Mouse (Mus musculus): ENCODE results near the gene Clspn.

The Clspn gene

DNA sequence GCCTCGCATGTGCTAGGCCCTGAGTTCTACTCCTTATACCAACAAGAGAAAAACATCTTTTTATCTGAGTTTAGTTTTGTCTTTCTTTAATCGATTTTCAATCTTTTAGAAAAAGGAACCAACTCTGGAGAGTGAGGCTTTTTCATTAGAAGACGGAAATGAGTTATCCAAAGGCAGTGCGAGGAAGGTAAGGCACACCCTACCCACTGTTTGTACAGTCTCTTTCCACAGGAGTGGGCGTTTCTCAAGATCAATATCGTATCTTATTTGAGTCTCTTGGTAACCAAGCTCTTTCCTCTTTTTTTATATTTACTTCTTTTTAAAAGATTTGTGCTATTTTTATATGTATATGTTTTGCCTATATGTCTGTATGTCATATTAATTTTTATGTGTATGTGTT lies 7.1 kb downstream of the Clspn start:
- DNase-seq (ENCODE audit: low spot score) = no peak

DNA sequence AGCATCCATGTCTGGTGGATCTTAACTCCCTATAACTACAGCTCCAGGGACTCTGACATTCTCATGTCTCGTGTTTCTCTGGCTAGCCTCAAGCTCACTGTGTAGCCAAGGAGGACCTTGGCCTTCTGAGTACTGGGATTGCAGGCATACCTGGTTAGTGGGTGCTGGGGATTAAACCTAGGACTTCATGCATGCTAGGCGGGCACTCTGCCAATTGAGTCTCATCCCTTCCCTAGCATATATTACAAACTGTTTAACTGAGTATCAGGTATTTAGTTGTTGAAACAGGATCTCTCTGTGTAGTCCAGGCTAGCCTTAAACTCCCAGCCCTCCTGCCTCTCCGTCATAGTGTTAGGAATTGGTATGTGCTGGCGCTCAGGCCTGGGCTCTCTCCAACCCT lies 10.5 kb downstream of the Clspn start:
- no peak for DNase-seq (ENCODE audit: low spot score)

DNA sequence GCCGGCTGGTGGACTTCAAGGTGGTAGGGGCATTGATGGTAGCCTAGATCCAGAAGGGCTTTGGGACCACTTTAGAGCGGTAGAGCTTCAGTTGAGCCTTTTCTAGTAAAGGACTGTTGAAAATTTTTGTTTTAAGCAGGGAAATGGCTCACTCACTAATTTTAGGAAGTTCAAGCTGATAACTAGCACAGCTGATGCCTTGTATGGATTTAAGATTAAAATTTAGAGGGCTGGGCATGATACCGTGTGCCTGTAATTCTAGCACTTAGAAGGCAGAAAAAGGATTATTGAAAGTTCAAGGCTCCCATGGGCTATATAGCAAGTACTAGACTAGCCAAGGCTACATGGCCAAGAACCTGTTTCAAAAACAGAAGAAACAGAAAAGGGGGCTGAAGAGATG lies 13.0 kb downstream of the Clspn start:
- DNase-seq (ENCODE audit: low spot score) = no peak

DNA sequence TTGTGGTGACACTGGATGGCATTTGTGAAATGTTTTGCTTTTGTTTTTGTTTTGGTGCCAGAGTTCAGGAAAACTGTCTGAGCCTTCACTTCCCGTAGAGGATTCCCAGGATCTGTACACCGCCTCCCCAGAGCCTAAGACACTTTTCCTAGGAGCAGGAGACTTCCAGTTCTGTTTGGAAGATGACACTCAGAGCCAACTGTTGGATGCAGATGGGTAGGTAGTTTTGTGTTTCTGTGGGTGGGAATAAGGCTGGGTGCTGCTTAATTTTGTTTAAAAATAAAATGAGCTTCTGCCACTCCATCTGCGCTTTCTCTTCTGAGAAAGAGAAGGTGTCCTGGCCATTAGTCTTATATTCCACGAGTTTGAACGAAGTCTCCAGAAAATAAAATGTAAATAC lies 19.5 kb downstream of the Clspn start:
- no peak for DNase-seq (ENCODE audit: low spot score)

DNA sequence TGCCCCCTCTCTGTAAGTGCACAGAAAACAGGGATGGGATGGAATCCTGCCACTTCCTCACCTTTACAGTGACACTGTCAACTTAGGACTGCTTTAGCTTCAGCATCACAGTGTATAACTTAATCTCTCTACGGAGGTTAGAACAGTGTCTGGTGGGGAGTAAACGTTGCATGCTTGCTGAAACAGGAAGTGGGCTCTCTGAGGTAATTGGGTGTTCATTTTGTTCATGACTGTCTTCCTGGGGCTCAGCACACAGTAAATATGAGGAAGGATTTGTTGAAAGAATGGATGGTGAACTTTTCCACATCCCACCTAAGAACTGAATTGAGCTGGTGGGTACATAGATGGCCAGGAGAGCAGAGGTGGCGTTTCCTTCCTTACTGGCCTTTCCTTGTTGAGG lies 21.2 kb downstream of the Clspn start:
- DNase-seq (ENCODE audit: low spot score) = no peak

DNA sequence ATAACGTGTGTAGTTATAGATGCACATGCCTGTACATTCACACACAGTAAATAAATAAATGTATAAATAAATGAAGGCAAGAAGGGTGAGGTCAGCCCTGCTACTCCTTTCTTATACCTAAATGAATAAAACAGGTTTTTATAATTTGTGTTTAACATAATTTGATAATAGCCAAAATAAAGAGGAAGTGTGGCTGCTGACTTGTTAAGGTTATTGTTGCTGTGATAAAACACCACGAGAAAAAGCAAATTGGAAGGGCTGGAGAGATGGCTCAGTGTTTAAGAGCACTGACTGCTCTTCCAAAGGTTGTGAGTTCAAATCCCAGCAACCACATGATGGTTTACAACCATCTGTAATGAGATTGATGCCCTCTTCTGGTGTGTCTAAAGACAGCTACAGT lies 22.3 kb downstream of the Clspn start:
- no peak for DNase-seq (ENCODE audit: low spot score)

DNA sequence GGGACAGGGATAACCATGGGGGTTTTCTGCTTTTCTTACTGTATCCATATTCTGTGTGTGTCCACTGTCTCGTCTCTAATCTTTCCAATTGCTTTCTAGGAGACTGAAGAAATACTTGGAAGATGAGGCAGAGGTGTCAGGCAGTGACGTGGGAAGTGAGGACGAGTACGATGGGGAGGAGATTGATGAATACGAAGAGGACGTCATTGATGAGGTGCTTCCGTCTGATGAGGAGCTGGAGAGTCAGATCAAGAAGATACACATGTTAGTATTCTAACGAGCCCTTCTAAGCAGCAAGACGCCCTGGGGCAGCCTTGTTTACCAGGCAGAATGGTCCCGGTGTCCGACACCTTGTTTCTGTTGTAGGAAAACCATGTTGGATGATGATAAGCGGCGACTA lies 29.0 kb downstream of the Clspn start:
- DNase-seq (ENCODE audit: low spot score) = no peak

DNA sequence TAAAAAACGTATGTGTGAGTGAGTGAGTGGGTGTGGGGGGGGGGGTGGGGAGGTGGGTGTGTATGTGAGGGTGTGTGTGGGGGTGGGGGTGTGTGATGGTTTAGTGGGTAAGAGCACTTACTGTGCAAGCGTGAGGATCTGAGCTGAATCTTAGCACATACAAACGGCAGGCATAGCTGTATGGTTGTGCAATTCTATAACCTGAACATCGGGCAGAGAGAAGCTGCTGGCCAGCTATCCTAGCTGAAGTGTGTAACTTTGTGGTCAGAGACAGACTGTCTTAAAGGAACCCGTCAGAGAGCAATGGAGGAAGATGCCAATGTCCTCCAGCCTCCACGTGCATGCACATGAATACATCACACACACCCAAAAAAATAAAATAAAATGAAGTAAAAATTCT lies 35.3 kb downstream of the Clspn start:
- DNase-seq (ENCODE audit: low spot score) = no peak

DNA sequence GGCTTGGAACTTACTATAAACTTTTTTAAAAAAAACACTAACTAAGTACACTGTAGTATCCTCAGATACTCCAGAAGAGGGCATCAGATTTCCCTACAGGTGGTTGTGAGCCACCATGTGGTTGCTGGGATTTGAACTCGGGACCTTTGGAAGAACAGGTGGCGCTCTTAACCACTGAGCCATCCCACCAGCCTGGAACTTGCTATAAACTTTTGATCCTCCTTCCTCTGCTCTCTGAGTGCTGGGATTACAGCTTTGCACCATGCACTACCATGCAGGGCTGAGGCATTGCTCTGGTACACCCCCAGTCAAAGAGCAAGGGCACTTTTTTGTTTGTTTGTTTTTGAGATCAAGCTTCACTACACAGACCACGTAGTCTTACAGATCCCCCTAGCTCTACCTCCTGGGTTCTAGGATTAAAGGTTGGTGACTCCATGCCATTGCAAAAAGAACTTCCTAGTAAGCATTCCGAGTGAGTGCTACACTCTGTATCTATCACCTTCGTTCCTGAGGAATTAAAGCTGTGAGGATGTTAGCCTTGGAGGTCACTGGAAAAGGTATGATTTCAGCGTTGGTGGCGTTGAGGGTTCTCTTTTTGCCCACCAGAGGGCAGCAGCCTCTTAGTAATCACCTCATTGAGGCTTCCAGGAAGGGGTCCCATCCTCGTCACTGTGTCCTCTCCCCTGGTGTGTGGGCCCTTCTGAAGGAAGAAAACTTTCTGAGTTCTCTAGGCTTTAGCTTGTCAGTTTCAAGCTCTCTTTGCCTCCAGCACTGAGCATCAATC lies 43.4 kb downstream of the Clspn start:
- no peak for DNase-seq (ENCODE audit: low spot score)

DNA sequence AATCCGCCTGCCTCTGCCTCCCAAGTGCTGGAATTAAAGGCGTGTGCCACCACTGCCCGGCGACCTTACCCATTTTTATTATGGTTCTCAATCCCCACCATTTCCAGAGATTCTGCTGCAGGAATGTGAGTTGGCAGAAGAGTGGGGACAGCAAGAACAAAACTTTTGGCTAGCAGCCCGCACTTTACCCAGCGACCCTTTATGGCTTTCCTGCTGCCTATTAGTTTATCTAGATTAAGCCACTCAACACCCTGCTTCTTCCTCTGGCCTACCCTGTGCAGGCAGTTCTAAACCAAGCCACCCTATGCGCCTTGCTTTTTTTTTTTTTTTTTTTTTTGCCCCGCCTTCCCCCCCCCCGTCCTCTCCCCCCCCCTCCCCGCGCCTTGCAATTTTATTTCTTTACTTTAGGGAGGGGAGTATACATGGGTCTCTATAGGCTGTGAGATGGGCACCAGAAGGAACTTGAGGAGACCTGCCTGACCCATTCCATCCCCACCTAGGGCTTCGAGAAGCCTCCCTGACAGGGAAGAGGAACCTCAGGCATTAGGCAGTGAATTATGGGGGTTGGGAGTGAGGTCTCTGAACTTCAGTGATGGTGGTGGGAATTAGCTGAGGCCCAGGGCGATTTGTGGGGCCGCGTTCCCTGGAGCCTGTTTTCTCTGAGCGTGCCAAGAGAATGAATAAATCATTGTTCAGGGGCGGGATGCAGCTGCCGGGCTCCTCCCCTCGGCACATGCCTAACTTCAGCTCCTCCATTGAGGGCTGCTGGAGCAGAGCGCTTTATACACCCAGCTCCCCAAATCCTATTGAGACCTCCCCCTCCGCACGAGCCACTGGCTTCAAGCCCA lies 45.1 kb downstream of the Clspn start:
- DNase-seq (ENCODE audit: low spot score) = no peak

DNA sequence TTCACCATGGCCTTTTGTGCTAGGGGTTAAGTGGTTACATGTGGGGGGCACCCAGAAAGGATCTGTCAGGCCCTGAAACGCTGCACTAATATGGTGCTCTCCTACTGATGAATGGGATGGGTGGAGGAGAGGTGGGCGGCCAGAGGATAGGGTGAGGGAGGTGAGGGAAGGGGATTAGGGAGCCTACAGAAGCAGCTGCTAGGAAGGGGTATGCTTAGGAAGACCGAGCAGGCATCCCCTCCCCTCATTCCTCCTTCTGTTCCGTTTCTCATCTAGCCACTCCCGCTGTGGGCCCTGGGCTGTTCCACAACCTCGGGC lies 45.7 kb downstream of the Clspn start:
- DNase-seq (ENCODE audit: low spot score) = no peak

DNA sequence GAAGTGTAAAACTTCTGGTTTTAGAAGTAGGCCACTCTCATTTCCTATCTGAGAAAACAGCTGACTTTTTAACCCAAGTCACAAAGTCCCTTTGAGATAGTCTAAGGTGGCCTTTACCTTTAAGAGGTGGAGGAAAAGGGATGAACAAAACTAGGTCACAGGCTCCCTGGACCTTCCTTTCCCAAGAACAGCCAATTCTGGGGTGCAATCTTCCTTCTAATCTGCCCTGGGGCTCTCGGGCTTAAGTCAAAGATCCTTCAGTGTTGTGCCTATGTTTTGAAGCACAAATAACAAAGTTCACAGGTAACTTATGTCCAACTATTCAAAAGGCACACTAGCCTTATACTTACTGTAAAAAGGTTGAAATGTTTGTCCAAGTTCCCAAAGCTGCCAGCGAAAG lies 47.4 kb downstream of the Clspn start:
- DNase-seq (ENCODE audit: low spot score) = no peak

DNA sequence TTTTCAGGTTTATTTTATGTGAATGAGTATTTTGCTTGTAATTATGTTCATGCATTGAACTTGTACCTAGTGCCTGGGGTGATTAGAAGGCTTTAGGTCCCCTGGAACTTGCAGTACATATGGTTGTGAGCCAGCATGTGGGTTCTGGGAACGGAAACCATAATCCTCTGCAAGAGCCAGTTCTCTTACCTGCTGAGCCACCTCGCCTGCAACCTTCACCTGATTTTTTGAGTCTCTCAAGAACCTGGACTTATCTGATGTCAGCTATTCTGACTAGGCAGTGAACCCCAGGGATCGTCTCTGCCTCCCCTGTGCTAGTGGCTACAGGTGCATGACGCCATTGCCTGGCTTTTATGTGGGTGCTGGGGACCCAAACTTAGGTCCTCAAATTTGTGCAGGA lies 49.0 kb downstream of the Clspn start:
- no peak for DNase-seq (ENCODE audit: low spot score)

DNA sequence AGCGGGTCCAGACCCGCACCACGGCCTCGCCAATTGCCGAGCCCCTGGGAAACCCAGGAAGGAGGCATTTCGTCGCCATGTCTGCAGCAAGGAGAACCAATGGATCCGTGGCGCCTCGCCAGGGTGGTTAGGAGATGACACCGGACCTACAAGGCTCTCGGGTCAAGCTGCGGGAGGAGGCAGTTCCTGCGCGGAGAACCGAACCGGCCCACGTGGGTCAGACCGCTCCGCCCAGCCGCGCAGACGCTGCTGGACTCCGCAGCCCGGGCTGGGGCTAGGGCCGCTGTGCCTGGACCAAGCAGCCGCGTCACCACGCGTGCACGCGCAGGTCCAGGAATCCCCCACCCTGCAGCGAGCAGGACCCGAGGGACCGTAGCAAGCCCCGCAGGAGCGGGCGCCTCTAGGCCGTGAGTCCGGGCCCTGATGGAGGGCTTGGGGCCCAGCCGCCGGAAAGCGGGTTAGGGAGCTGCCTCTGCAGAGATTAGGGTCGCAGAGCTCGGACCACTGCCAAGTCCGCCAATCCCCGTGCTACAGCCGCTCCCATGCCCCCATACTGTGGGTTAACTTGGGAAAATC lies 53.0 kb downstream of the Clspn start, which contains the start of gene 5730409E04Rik:
Gene 5730409E04Rik, plus strand, starts transcription at position 213 of the 576 bp plus-strand sequence.
- peak; percentile 77 for DNase-seq (ENCODE audit: low spot score)

DNA sequence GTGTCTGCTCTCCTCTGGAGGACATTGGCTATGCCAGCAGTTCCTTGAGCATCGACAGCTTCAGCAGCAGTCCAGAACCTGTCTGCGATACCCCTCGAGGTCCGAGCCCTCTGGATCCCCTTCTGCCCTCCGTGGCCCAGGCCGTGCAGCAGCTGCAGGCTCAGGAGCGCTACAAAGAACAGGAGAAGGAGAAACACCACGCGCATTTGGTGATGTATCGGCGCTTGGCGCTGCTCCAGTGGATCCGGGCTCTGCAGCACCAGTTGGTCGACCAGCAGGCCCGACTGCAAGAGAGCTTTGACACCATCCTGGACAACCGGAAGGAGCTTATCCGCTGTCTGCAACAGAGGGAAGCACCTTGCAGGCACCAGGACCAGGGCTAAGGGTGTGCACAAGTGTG lies 55.3 kb downstream of the Clspn start:
- DNase-seq (ENCODE audit: low spot score) = no peak

DNA sequence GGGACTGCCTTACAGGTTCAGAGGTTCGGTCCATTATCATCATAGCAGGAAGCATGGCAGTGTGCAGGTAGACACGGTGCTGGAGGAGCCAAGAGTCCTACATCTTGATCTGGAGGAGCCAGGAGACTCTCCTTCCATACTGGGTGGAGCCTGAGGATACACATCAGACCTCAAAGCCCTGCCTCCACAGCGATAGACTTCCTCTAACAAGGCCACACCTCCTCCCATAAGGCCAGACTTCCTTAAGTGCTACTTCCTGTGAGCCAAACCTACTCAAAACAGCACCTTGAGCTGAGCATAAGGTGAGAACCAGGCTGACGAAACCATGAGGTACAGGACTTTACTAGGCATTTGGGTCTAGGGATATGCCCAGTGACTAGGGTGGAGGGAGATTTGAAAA lies 59.6 kb downstream of the Clspn start:
- DNase-seq (ENCODE audit: low spot score) = no peak

DNA sequence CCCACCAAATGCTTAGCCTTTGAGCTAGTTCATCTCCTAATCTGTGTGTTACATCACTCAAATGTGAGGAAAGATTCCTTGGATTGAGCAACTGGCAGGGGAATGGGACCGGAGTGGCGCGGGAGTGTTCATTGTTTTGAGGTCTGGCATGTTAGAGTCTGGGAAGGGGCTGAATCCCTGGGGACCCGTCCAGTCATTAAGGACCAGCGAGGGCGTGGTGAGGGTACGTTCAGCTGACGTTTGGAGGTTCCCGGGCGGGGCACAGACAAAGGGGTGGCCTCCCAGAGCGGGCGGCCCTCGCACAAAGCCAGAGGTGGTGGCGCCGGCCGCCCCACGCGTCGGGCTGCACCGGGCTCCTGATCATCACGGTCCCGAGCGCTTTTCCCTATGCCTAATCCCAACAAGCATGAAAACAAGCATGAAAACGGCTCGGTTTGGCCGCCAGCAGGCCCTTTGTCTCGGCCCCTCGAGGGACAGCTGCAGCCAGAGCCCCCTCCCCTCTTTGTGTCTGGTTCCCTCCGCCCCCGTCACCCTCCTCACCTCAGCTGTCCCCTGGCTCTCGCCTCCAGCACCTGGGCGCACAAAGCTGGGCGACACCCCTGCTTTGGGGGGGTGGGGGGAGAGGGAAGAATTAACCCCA lies 63.1 kb downstream of the Clspn start:
- no peak for DNase-seq (ENCODE audit: low spot score)

DNA sequence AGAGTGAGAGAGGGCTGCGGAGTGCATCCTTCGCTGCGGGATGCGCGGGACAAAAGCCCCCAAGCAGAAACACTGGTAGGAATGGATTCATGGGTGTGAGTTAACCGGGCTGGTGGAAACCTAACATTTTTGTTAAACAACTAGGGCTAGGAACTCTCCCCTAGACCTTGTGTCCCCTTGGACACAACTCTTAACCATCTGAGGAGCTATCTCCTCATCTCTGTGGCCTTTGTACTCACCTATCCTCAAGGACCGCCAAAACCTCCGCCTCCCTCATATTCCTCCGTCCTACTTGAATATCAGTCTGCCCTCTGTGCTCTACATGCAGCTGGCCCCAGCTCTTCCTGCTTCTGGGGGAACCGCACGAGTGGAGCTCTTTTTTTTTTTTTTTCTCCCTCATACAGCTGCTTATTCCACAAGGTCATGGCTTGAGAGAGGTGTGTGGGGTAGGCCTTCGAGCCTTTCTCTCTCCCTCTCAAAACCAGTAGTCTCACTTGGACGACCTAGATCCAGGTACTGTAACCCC lies 63.7 kb downstream of the Clspn start:
- DNase-seq (ENCODE audit: low spot score) = no peak

DNA sequence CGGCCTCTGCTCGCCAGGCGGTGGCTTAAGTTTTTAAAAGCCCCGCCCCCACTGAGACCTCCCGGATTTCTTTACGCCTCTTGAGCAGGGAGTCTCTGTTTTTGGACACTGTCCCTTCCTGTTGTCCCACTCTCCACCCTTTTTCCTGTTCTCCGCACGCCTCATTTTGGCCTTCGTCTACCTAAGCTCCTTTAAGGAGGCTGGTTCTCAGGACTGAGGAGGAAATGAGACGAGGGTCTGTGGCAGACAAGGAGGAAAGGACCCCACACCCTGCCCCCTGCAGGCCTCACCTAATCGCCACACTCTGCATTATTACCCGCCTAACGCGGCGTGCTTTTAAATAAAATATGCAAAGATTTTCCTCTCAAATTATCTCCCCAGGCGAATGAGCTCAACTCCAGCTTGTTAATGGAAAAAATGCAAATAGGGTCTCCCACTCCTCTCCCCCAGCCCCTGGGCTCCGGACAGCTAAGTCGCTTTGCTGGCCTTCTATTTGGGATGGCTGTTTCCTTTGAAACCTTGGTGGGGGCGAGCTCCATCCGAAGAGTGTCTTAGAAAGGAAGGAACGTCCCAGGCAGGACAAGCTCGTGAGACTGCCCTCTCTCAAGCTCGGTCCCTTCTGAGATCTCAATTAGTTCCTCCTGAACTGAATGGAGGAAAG lies 70.4 kb downstream of the Clspn start:
- DNase-seq (ENCODE audit: low spot score) = no peak

DNA sequence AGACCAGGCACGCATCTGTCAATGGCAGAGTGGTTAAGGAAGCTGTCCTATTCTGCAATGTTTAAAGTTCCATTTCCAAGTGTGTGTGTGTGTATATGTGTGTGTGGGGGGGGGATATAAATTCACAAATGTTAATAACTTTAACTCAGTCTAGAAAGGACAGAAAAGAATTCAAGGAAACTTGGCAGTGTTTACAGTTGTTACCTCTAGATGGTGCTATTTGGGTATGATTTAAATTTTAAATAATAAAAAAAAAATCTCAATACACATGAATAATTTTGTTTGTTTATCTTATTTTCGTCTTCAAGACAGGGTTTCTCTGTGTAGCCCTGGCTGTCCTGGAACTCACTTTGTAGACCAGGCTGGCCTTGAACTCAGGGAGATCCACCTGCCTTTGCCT lies 75.2 kb downstream of the Clspn start:
- no peak for DNase-seq (ENCODE audit: low spot score)

DNA sequence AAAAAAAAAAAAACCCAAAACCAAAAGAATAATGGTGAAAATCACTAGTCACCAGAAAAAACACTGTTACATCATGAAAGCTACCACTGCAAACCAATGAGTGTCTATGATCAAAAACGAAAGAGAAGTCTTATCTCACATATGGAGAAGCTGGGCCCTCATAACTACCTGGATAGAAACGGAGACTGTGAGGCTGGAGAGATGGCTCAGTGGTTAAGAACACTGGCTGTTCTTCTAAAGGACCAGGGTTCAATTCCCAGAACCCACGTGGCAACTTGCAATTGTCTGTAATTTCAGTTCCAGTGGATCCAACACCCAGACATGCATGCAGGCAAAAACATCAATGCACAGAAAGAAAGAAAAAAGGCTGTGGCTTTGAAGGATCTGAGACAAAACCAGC lies 75.9 kb downstream of the Clspn start:
- DNase-seq (ENCODE audit: low spot score) = no peak

DNA sequence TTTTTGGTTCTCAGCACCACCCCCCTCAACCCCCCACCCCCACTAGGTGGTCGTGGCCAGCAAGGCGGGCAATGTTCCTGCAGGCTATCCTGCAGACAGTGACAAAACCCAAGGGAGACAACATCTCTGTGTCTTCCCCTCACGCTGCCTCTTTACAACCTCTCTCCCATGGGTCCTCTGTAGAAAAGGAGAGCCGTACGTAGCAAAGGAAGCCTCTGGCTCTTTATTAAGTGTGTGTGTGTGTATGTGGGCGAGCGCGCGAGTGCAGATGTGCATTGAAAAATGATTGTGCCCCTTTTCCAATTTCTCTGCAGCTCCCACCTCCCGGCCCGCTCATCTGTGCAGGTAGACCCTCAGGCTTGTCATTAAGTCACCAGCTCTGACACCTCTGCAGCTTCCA lies 79.6 kb downstream of the Clspn start:
- DNase-seq (ENCODE audit: low spot score) = no peak

All from left cerebral cortex, adult 11 months (tissue).